Mouse (Mus musculus): ENCODE measurements around the gene Slc24a5.

GRCm38 (mm10) chr2:125125824-125126223 lies 57.9 kb downstream of the Slc24a5 start:
- TF ChIP-seq POLR2A (IDR thresholded peaks at IDR 0.05; ENCODE audit: control insufficient read depth, extremely low read depth, insufficient read depth, low read length, poor library complexity): no peak
- TF ChIP-seq CTCF (IDR thresholded peaks at IDR 0.05; ENCODE audit: borderline replicate concordance, control insufficient read depth, extremely low read depth, insufficient read depth, low read length, poor library complexity): no peak

Measured in thymus, adult 2 months (tissue).